Mouse (Mus musculus) MEL (cell line): ENCODE results near the gene Ints5. TPM values are rescaled to one million over a fixed set of nuclear protein-coding genes. Genes with fewer than 3 reads are reported as not detected.

Experiments used
- DNase-seq: peaks from one replicate; pipeline ENCODE4 v3.0.0; 2011; ENCODE audit warnings: low read depth, low spot score
- H3K27ac ChIP-seq: 2 replicates; pipeline ENCODE4 v1.5.1; 2012; ENCODE audit warnings: low read depth, mild to moderate bottlenecking, control low read depth, low read length, moderate library complexity; ENCODE audit not compliant: control insufficient read depth
- H3K27me3 ChIP-seq, 2 experiments: fragments of 150-350 bp in 1 of 2; sonication (generic) in 1 of 2; 2 replicates each; pipeline ENCODE4 v1.6.1; 2012; ENCODE audit warnings: low read length in 2 of 2, mild to moderate bottlenecking in 2 of 2, improper control_type of control experiment in 1 of 2, moderate library complexity in 1 of 2; ENCODE audit not compliant: insufficient read depth in 2 of 2, control insufficient read depth in 1 of 2
- H3K36me3 ChIP-seq, 2 experiments: 2 replicates each; pipeline ENCODE4 v1.6.1; 2012 to 2014; ENCODE audit warnings: low read length in 2 of 2, improper control_type of control experiment in 1 of 2, inconsistent platforms in 1 of 2, mild to moderate bottlenecking in 1 of 2; ENCODE audit not compliant: insufficient read depth in 2 of 2, control insufficient read depth in 1 of 2
- H3K4me1 ChIP-seq, 2 experiments: fragments of 150-350 bp in 1 of 2; sonication (generic) in 1 of 2; 2 replicates each; pipeline ENCODE4 v1.6.1; 2012; ENCODE audit warnings: low read length in 2 of 2, improper control_type of control experiment in 1 of 2, mild to moderate bottlenecking in 1 of 2; ENCODE audit not compliant: insufficient read depth in 2 of 2, control insufficient read depth in 1 of 2
- H3K4me3 ChIP-seq, 2 experiments: fragments of 150-350 bp in 1 of 2; sonication (generic) in 1 of 2; 2 replicates each; pipeline ENCODE4 v1.5.1; 2012; ENCODE audit warnings: low read depth in 2 of 2, low read length in 2 of 2, mild to moderate bottlenecking in 2 of 2, moderate library complexity in 2 of 2, control low read depth in 1 of 2, improper control_type of control experiment in 1 of 2; ENCODE audit not compliant: control insufficient read depth in 1 of 2, insufficient read depth in 1 of 2
- H3K79me2 ChIP-seq: 2 replicates; pipeline ENCODE4 v1.6.1; 2012; ENCODE audit warnings: mild to moderate bottlenecking, low read length, moderate library complexity; ENCODE audit not compliant: control insufficient read depth, poor library complexity, insufficient read depth
- H3K9ac ChIP-seq: 2 replicates; pipeline ENCODE4 v1.6.1; 2012; ENCODE audit warnings: low read depth, mild to moderate bottlenecking, control low read depth, low read length, moderate library complexity; ENCODE audit not compliant: control insufficient read depth, poor library complexity, severe bottlenecking
- H3K9me3 ChIP-seq: fragments of 150-350 bp; sonication (generic); replicated peaks from 2 replicates; pipeline ENCODE4 v1.6.1; 2012; ENCODE audit warnings: mild to moderate bottlenecking, low read length, improper control_type of control experiment, moderate library complexity; ENCODE audit not compliant: insufficient read depth
- BHLHE40 ChIP-seq: IDR thresholded peaks from 2 replicates; pipeline ENCODE4 v1.6.1; 2012; ENCODE audit warnings: low read depth, mild to moderate bottlenecking, inconsistent platforms, low read length, improper control_type of control experiment, borderline replicate concordance
- CHD1 ChIP-seq: IDR thresholded peaks from 2 replicates; pipeline ENCODE4 v1.6.1; 2012; ENCODE audit warnings: low read depth, mild to moderate bottlenecking, inconsistent platforms, low read length, improper control_type of control experiment
- CHD2 ChIP-seq: IDR thresholded peaks from 2 replicates; pipeline ENCODE4 v1.6.1; 2011; ENCODE audit warnings: low read length, improper control_type of control experiment
- CTCF ChIP-seq, 3 experiments: IDR thresholded peaks in 2 of 3; conservative IDR thresholded peaks in 1 of 3; 2 replicates each; pipeline ENCODE4 v1.5.1; 2011 to 2012; ENCODE audit warnings: low read length in 3 of 3, low read depth in 2 of 3, mild to moderate bottlenecking in 2 of 3, improper control_type of control experiment in 1 of 3, inconsistent platforms in 1 of 3, mixed read lengths in 1 of 3, moderate library complexity in 1 of 3; ENCODE audit not compliant: control insufficient read depth in 1 of 3, insufficient read depth in 1 of 3, poor library complexity in 1 of 3, severe bottlenecking in 1 of 3
- E2F4 ChIP-seq: IDR thresholded peaks from 2 replicates; pipeline ENCODE4 v1.6.1; 2011; ENCODE audit warnings: low read depth, low read length, improper control_type of control experiment, borderline replicate concordance
- ELF1 ChIP-seq: IDR thresholded peaks from 2 replicates; pipeline ENCODE4 v1.6.1; 2014; ENCODE audit warnings: low read depth, mild to moderate bottlenecking, inconsistent platforms, low read length, improper control_type of control experiment, moderate library complexity
- ETS1 ChIP-seq: IDR thresholded peaks from 2 replicates; pipeline ENCODE4 v1.6.1; 2012; ENCODE audit warnings: low read depth, mild to moderate bottlenecking, inconsistent platforms, low read length, improper control_type of control experiment, moderate library complexity
- GABPA ChIP-seq: IDR thresholded peaks from 2 replicates; pipeline ENCODE4 v1.6.1; 2012; ENCODE audit warnings: low read depth, mild to moderate bottlenecking, inconsistent platforms, low read length, improper control_type of control experiment, moderate library complexity
- GATA1 ChIP-seq: IDR thresholded peaks from 2 replicates; pipeline ENCODE4 v1.6.1; 2011; ENCODE audit warnings: low read depth, low read length, improper control_type of control experiment
- HCFC1 ChIP-seq: IDR thresholded peaks from 2 replicates; pipeline ENCODE4 v1.6.1; 2012; ENCODE audit warnings: low read depth, mild to moderate bottlenecking, inconsistent platforms, low read length, improper control_type of control experiment, moderate library complexity
- MAFK ChIP-seq: IDR thresholded peaks from 2 replicates; pipeline ENCODE4 v1.6.1; 2011; ENCODE audit warnings: low read depth, mild to moderate bottlenecking, low read length, improper control_type of control experiment, borderline replicate concordance
- MAX ChIP-seq: IDR thresholded peaks from 2 replicates; pipeline ENCODE4 v1.6.1; 2011; ENCODE audit warnings: low read length, improper control_type of control experiment
- MXI1 ChIP-seq: IDR thresholded peaks from 2 replicates; pipeline ENCODE4 v1.6.1; 2011; ENCODE audit warnings: mild to moderate bottlenecking, low read depth, low read length, improper control_type of control experiment
- MYB ChIP-seq: IDR thresholded peaks from 2 replicates; pipeline ENCODE4 v1.6.1; 2011; ENCODE audit warnings: mild to moderate bottlenecking, low read depth, low read length, improper control_type of control experiment
- MYC ChIP-seq: IDR thresholded peaks from 2 replicates; pipeline ENCODE4 v1.6.1; 2011; ENCODE audit warnings: low read depth, mild to moderate bottlenecking, low read length, improper control_type of control experiment, moderate library complexity
- NELFE ChIP-seq: IDR thresholded peaks from 2 replicates; pipeline ENCODE4 v1.6.1; 2011; ENCODE audit warnings: low read depth, low read length, improper control_type of control experiment
- NRF1 ChIP-seq: IDR thresholded peaks from 2 replicates; pipeline ENCODE4 v1.6.1; 2014; ENCODE audit warnings: low read depth, mild to moderate bottlenecking, inconsistent platforms, low read length, improper control_type of control experiment, moderate library complexity; ENCODE audit not compliant: poor library complexity, insufficient read depth, severe bottlenecking
- POLR2A ChIP-seq, 2 experiments: IDR thresholded peaks; 2 replicates each; pipeline ENCODE4 v1.6.1; 2011 to 2012; ENCODE audit warnings: low read length in 2 of 2, mild to moderate bottlenecking in 2 of 2, control low read depth in 1 of 2, improper control_type of control experiment in 1 of 2, low read depth in 1 of 2, moderate library complexity in 1 of 2; ENCODE audit not compliant: control insufficient read depth in 1 of 2, insufficient read depth in 1 of 2, poor library complexity in 1 of 2
- POLR2AphosphoS2 ChIP-seq: IDR thresholded peaks from 2 replicates; pipeline ENCODE4 v1.6.1; 2011; ENCODE audit warnings: low read length, improper control_type of control experiment
- POLR2AphosphoS5 ChIP-seq: IDR thresholded peaks from 2 replicates; pipeline ENCODE4 v1.6.1; 2012; ENCODE audit warnings: low read depth, borderline replicate concordance, mild to moderate bottlenecking, inconsistent platforms, low read length, moderate library complexity, mixed read lengths
- RCOR1 ChIP-seq: IDR thresholded peaks from 2 replicates; pipeline ENCODE4 v1.6.1; 2012; ENCODE audit warnings: low read depth, mild to moderate bottlenecking, inconsistent platforms, low read length, improper control_type of control experiment
- SIN3A ChIP-seq: IDR thresholded peaks from 2 replicates; pipeline ENCODE4 v1.6.1; 2012; ENCODE audit warnings: low read length, improper control_type of control experiment, inconsistent platforms
- SMC3 ChIP-seq: IDR thresholded peaks from 2 replicates; pipeline ENCODE4 v1.6.1; 2011; ENCODE audit warnings: low read depth, low read length, improper control_type of control experiment
- TAL1 ChIP-seq: IDR thresholded peaks from 2 replicates; pipeline ENCODE4 v1.6.1; 2012; ENCODE audit warnings: mild to moderate bottlenecking, inconsistent platforms, low read length, moderate library complexity, mixed read lengths
- TCF12 ChIP-seq: IDR thresholded peaks from 2 replicates; pipeline ENCODE4 v1.6.1; 2014; ENCODE audit warnings: low read depth, mild to moderate bottlenecking, inconsistent platforms, low read length, improper control_type of control experiment, moderate library complexity
- ZMIZ1 ChIP-seq: IDR thresholded peaks from 2 replicates; pipeline ENCODE4 v1.6.1; 2012; ENCODE audit warnings: low read depth, mild to moderate bottlenecking, inconsistent platforms, low read length, improper control_type of control experiment, moderate library complexity
- ZNF384 ChIP-seq: IDR thresholded peaks from 2 replicates; pipeline ENCODE4 v1.6.1; 2012; ENCODE audit warnings: low read depth, mild to moderate bottlenecking, inconsistent platforms, low read length, improper control_type of control experiment
- polyA plus RNA-seq, 2 experiments: library from polyadenylated mRNA; stranded (reverse) in 1 of 2; unstranded in 1 of 2; fragments of >175 nt in 1 of 2; fragments of >200 nt in 1 of 2; gene quantifications; 2 replicates each; pipeline versions ENCODE4 v1.2.1 to v1.2.4; 2012; ENCODE audit warnings: low replicate concordance in 2 of 2, low read depth in 1 of 2; ENCODE audit not compliant: insufficient read length in 2 of 2, insufficient read depth in 1 of 2, missing spikeins in 1 of 2
- total RNA-seq: library from RNA; depleted of rRNA; stranded (reverse); fragments of 300-350 nt; gene quantifications from 2 replicates; pipeline ENCODE4 v1.2.3, GENCODE M21; 2012

The Ints5 gene
- total and polyA plus RNA-seq, 3 experiments, result 43.9 to 51.5 TPM; not detected in 1

DNA sequence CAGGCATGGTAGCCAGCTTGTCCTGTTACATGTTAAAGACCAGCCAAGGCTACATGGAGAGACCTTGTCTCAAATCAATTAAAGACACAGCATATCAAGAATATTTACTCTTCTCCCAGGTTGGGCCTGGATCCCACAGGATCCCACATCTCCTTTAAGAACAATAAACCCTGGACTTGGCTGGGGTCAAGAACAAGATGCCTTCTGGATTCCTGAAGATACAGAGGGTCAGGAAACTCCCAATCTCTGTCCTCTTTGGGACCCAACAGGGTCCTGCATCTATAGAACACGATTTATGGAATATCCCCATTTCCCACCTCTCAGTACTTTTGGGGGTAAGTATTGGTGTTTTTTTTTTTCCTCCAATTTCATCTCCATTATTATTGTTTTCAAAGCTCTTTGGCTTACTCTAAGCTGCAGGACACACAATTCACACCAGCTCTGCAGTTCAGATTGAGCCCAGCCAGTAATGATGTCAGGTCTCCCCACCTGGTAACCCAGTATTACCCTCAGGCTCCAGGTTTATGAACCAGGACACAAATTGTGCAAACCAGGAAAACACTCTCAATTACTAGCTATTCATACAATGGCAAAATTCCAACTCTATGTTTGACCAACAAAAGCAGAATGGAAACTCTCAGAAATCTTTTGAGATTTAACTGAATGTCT is 5.8 kb upstream of the Ints5 start:
- peak; percentile 23; the same call in 1 of the 2 replicates for TF ChIP-seq BHLHE40
- TF ChIP-seq SIN3A, result peak; percentile 50
- no peak for TF ChIP-seq CHD1
- peak; percentile 33 for TF ChIP-seq SMC3
- TF ChIP-seq ZMIZ1, result peak; percentile 67
- TF ChIP-seq CHD2, result peak; percentile 54; the same call in 1 of the 2 replicates
- TF ChIP-seq HCFC1, result peak; percentile 38; the same call in 1 of the 2 replicates
- TF ChIP-seq MYB, result peak; percentile 32; the same call in 1 of the 2 replicates
- peak; percentile 97; the same call in 1 of the 2 replicates for TF ChIP-seq POLR2AphosphoS2
- peak; percentile 47; the same call in 1 of the 2 replicates for TF ChIP-seq NELFE
- TF ChIP-seq ELF1, result no peak
- TF ChIP-seq MYC, result peak; percentile 12; the same call in 1 of the 2 replicates
- no peak for TF ChIP-seq CTCF (IDR thresholded peaks at IDR 0.05 in 2 of 3, conservative IDR thresholded peaks at IDR 0.05 in 1 of 3; ENCODE audit: control insufficient read depth in 1 of 3, insufficient read depth in 1 of 3, low read depth in 2 of 3, low read length in 3 of 3, poor library complexity in 1 of 3, severe bottlenecking in 1 of 3)
- peak; percentile 66 for DNase-seq
- H3K27me3 ChIP-seq, result no peaks in the 10 kb centered on the region
- peak overlapping the region; percentile 75 to 85; a peak in 3 of 4 replicates for H3K4me3 ChIP-seq
- peak overlapping the region; percentile 94 for H3K9ac ChIP-seq
- peaks cover 0 to 13% of the 10 kb centered on the region in 2 experiments; a peak in 1 of 4 replicates for H3K4me1 ChIP-seq
- peak overlapping the region; percentile 91 for H3K27ac ChIP-seq
- H3K36me3 ChIP-seq, result peaks cover 0 to 30% of the 10 kb centered on the region in 2 experiments; a peak in 2 of 4 replicates
- no peaks in the 10 kb centered on the region for H3K9me3 ChIP-seq
- peaks cover 26% of the 10 kb centered on the region for H3K79me2 ChIP-seq

DNA sequence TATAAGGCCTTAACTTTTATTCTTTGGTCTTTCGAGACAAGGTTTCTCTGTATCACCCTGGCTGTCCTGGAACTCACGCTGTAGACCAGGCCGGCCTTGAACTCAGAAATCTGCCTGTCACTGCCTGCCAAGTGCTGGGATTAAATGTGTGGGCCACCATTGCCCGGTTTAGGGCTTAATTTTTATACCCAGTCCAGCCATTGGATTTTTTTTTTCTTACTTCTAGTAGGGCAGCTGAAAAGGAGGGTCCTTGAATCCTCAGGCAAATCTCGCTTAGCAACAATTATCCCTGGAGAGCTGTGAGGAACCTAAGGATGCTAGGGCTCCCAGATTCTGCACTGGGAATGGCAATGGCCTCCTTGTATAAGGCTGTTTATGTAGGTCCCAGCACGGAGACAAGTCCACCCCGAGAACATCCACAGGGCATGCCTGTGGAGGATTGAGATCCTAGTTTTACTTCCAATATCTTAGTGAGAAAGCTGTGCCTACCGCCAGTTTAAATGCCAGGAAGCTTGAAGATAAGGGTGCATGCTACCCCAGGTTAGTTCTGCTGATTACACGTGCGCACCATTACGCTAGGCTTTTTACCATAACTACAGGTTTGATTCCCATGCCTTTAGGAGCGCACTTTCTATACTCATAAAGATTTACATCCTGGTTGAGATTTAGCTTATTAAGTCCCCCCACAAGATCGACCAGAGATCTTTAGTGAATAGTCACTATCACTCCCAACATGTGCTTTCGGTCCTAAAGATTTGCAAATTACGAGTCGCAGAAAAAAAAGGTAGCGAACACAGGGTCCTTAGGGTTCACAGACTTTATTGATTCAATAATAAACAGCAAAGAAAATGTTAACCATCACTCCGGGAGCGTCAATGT is 5.0 kb upstream of the Ints5 start:
- peaks cover 0 to 13% of the 10 kb centered on the region in 2 experiments; a peak in 1 of 4 replicates for H3K4me1 ChIP-seq
- DNase-seq, result peak; percentile 64
- TF ChIP-seq POLR2AphosphoS5 (0 out of 2 replicates have a peak, but pooled peaks have one; percentile 1), MXI1 (peak; percentile 95), BHLHE40 (peak; percentile 80), NELFE (no peak; the same call in 1 of the 2 replicates), MYB (peak; percentile 36; the same call in 1 of the 2 replicates), POLR2AphosphoS2 (peak; percentile 94), GATA1 (peak; percentile 40), ZMIZ1 (peak; percentile 78), ETS1 (peak; percentile 61; the same call in 1 of the 2 replicates), TAL1 (no peak), ZNF384 (no peak), SIN3A (peak; percentile 84), E2F4 (peak; percentile 74; the same call in 1 of the 2 replicates), RCOR1 (peak; percentile 65), POLR2A (IDR thresholded peaks at IDR 0.05; ENCODE audit: control insufficient read depth in 1 of 2, insufficient read depth in 1 of 2, low read depth in 1 of 2, low read length in 2 of 2, poor library complexity in 1 of 2) (peak; percentile 41 to 52; a peak in 3 of 4 replicates), TCF12 (no peak), MAFK (peak; percentile 40; the same call in 1 of the 2 replicates), MAX (peak; percentile 95), GABPA (no peak), NRF1 (no peak), CHD1 (peak; percentile 98)

More for the DNA sequence above, 5.0 kb upstream of the Ints5 start:
- Histone ChIP-seq H3K27me3 (no peaks in the 10 kb centered on the region), H3K36me3 (peaks cover 0 to 32% of the 10 kb centered on the region in 2 experiments; a peak in 2 of 4 replicates), H3K4me3 (peak overlapping the region; percentile 75 to 85), H3K27ac (peak overlapping the region; percentile 91), H3K9me3 (no peaks in the 10 kb centered on the region), H3K79me2 (peaks cover 26% of the 10 kb centered on the region), H3K9ac (peak overlapping the region; percentile 94)
